Mouse (Mus musculus) lung, postnatal 36 days (tissue): ENCODE data around the gene Il23a.
A peak's percentile ranks its signal among the peaks of the same experiment; 100 is the strongest.
"Not testable (repeated sequence)": the region's sequence is repeated elsewhere in the genome, so short reads cannot be mapped to it uniquely, and the experiment has no call there.

Experiments
- DNase-seq: peaks from one replicate; pipeline ENCODE4 v3.0.0; 2022; ENCODE audit warnings: mixed read lengths

The Il23a gene

GRCm38 (mm10) chr10:128303126-128304021 lies 4.8 kb upstream of the Il23a start, which contains the start of gene Pan2:
Gene Pan2 (plus strand): TSS chr10:128303335.
- DNase-seq: peak; percentile 100

- DNase-seq: no peak
Measured at GRCm38 (mm10) chr10:128302785-128303125, 4.2 kb upstream of the Il23a start.

GRCm38 (mm10) chr10:128302357-128302756 lies 3.8 kb upstream of the Il23a start:
- DNase-seq: no peak

GRCm38 (mm10) chr10:128298243-128298642 lies 309 bp downstream of the Il23a start:
- peak; percentile 54 for DNase-seq

- DNase-seq: peak; percentile 19
Measured at GRCm38 (mm10) chr10:128297622-128298021, 930 bp downstream of the Il23a start.

- DNase-seq: no peak
Measured at GRCm38 (mm10) chr10:128297221-128297620, 1.3 kb downstream of the Il23a start.

- DNase-seq: no peak
Measured at GRCm38 (mm10) chr10:128296370-128297090, 2.0 kb downstream of the Il23a start.

GRCm38 (mm10) chr10:128290594-128290993 lies 8.0 kb downstream of the Il23a start:
- peak; percentile 10 for DNase-seq

- peak; percentile 80 for DNase-seq
Measured at GRCm38 (mm10) chr10:128283604-128284579, 14.7 kb downstream of the Il23a start.

- no peak for DNase-seq
Measured at GRCm38 (mm10) chr10:128282886-128283450, 15.6 kb downstream of the Il23a start.

- no peak for DNase-seq
Measured at GRCm38 (mm10) chr10:128281682-128282081, 16.9 kb downstream of the Il23a start.

GRCm38 (mm10) chr10:128280943-128281342 lies 17.6 kb downstream of the Il23a start:
- DNase-seq: no peak

- no peak for DNase-seq
Measured at GRCm38 (mm10) chr10:128278158-128278557, 20.4 kb downstream of the Il23a start.

GRCm38 (mm10) chr10:128275374-128275773 lies 23.2 kb downstream of the Il23a start:
- not testable (repeated sequence) for DNase-seq

GRCm38 (mm10) chr10:128272819-128273439 lies 25.6 kb downstream of the Il23a start:
- DNase-seq: not testable (repeated sequence)

GRCm38 (mm10) chr10:128271883-128272282 lies 26.7 kb downstream of the Il23a start:
- DNase-seq: peak; percentile 62

GRCm38 (mm10) chr10:128270866-128271265 lies 27.7 kb downstream of the Il23a start:
- DNase-seq: no peak

GRCm38 (mm10) chr10:128270287-128270841 lies 28.2 kb downstream of the Il23a start, which contains the start of gene Stat2:
Gene Stat2 (plus strand): TSS chr10:128270559.
- peak; percentile 99 for DNase-seq

- no peak for DNase-seq
Measured at GRCm38 (mm10) chr10:128269206-128269910, 29.2 kb downstream of the Il23a start.

GRCm38 (mm10) chr10:128268371-128268770 lies 30.2 kb downstream of the Il23a start, which contains the start of gene Apof:
Gene Apof (plus strand): TSS chr10:128268671.
- no peak for DNase-seq
